Mouse (Mus musculus): Measurements from ENCODE around the gene Braf.
"Not testable (repeated sequence)": the region's sequence is repeated elsewhere in the genome, so short reads cannot be mapped to it uniquely, and the experiment has no call there.

Braf gene

GRCm38 (mm10) chr6:39724866-39725711, at the start of gene Braf:
Gene Braf (minus strand): TSS chr6:39725463.
- DNase-seq (ENCODE audit: low spot score in 2 of 2): peak; percentile 81 to 87

DNA sequence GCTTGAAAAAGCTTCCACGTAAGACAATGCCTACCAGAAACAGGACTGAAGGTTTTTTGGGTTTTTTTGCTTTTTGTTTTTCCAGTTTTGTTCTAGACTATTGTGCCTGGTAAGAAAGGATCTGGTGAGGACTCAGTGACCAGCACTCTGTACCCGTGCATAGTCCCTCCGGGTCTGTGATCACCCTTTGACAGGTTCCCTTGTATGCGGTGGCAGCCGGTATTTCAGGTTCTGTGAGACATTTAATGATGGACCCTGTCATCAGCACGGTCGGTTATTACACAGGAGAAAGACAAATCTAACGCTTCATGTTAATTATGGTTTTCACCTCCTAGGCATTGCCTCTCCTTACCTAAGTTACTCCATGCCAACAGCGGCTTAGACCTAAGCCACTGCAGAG, 49.8 kb upstream of the Braf start:
- no peak for DNase-seq (ENCODE audit: low spot score in 2 of 2)

DNA sequence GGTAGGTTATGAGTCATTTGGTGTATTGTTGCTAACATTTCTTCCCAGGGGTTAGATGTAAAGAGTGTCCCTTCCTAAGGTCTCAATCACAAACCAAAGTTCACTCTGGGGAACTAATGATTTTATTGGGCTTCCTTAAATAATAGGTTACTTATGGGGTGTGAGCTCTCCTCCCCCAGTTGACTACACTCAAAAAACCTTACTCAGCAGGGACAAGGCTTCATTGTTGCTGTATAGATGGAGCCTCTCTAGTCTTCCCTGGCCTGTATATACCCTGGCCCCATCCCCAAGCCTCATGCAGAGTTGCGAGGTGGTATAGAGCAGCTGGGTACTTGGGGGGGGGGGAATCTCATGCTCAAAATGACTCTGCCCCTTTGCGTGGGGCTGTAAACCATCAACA, 32.0 kb upstream of the Braf start:
- DNase-seq (ENCODE audit: low spot score in 2 of 2): no peak

DNA sequence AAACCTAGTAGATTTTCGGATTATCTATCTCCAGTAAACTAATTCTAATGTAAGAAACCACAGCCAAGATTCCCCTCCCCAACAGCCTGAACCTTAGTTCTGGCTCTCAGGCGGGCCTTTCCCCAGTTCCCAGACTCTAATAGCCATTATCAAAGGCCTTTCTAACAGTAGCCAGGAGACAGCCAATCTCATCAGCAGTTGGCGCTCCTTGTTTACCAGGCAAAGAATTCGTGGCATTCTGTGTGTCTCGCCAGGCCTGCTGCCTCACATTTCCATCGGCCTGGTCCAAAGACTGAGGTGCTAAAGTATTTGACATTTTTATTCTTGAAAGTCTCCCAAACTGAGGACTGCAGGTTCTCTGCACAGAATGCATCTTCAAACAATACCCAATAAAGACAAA, 24.6 kb upstream of the Braf start:
- DNase-seq (ENCODE audit: low spot score in 2 of 2): no peak

GRCm38 (mm10) chr6:39747094-39747493, 21.8 kb upstream of the Braf start:
- DNase-seq (ENCODE audit: low spot score in 2 of 2): no peak

DNA sequence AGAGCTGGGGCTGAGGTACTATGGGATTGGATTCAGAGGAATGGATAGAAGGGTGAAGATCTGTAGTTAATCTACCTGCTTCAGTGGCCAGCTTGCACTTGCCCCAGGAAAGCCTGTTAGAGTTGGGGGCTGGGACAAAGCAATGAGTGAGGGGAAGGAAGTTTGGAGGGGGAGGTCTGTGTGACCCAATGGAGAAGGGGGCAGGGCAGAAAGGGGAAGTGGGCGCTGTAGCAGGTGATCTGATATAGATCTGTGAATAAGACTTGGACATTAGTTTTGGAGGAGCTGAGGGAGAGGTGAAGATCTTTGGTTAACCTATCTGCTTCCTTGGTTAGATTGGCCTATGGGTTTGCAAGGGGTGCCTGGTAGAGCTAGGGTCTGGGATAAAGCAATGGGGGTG, 20.2 kb upstream of the Braf start:
- no peak for DNase-seq (ENCODE audit: low spot score in 2 of 2)

DNA sequence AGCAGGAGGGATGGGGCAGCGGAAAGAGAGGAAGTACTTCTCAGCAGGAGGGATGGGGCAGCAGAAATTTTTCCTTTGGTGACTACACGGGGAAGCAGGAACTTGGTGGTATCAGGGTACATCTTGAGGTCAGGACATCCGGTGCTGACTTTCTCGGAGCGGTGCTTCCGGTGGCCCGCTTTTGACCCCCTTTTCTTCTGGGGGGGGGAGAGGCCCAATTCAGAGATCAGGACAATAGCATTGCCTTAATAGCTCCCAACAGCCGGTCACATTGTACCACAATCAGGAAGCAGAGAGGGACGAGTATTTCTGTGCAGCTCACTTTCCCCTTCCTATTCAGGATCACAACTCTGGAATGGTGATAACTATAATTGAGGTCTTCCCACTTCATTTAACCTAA, 14.4 kb upstream of the Braf start:
- DNase-seq (ENCODE audit: low spot score in 2 of 2): not testable (repeated sequence)

DNA sequence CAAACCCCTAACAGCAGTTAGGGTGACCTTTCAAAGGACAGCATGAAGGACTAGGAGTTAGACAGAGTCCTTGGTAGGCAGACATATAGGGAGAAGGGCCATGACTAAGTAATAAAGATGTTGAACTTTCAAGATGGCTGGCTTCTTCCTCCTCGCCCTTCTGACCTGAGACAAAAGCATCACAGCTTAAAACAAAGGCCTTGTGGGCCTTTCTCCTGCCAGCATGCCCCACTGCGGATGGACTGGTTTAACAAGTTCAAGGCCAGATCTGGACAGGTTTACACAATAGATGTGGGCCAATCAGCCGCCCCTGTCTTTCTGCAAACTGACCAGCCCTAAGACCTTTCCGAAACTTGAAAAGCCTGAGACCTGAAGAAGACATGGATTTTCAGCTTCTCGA, 2.8 kb upstream of the Braf start:
- DNase-seq (ENCODE audit: low spot score in 2 of 2): no peak

GRCm38 (mm10) chr6:39726149-39726548, 886 bp upstream of the Braf start:
- no peak for DNase-seq (ENCODE audit: low spot score in 2 of 2)

- DNase-seq (ENCODE audit: low spot score in 2 of 2): no peak
These were observed 759 bp downstream of the Braf start for GRCm38 (mm10) chr6:39724542-39724865.

DNA sequence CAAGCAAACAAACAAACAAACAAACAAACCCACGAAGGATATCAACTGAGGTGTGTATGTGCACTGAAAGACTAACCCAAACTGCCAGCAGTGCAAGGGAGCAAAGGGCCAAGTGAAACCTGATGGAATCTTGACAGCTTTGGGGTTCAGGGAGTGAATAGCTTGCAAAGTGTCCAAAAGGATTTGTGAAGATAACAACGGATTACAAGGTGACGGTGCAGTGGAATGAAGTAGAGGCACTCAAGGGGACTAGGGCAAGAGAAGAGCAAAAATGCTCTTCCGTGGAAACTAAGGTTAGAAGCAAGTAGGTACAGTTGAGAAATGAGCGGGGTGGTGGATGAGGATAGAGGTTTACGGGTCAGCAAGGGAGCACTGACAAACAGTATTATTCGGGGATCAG, 1.2 kb downstream of the Braf start:
- no peak for DNase-seq (ENCODE audit: low spot score in 2 of 2)

DNA sequence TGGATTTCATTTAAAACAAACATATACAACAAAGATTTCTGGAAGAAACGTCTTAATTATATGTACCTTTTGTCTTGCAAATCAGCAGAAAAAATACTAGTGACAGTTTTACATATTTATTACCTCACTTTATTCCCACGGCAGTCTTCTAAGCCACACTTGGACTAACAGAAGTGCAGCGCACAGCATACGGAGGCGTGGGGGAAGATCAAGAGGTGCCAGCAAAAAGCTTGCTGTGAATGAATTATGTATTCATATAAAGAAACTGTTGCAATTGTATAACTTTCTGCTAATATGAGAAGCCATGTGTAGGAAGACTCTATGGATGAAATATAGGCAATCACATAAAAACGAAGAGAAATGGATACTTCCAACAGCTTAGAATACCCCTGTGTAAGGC, 6.7 kb downstream of the Braf start:
- DNase-seq (ENCODE audit: low spot score in 2 of 2): peak in 1 of 2 experiments; percentile 25

GRCm38 (mm10) chr6:39717049-39717448, 8.2 kb downstream of the Braf start:
- DNase-seq (ENCODE audit: low spot score in 2 of 2): no peak

GRCm38 (mm10) chr6:39714341-39714740, 10.9 kb downstream of the Braf start:
- no peak for DNase-seq (ENCODE audit: low spot score in 2 of 2)

DNA sequence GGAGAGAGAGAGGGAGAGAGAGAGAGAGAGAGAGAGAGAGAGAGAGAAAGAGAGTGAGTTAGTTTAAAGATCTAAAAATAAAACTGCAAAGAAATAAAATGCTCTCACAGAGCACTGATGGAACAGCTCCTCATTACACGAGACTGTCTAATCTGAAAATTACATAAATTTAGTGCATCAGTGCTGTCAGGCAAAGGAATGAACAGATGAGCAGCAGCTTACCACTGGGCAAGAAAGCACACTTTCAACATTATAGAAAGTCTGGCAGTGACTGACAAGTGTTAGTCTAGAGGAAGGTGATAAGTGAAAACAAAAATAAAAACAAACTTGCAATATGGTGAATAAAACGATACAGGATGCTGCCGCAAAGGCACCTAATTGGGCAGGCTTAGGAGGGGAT, 11.9 kb downstream of the Braf start:
- DNase-seq (ENCODE audit: low spot score in 2 of 2): no peak

- no peak for DNase-seq (ENCODE audit: low spot score in 2 of 2)
These were observed 19.6 kb downstream of the Braf start for GRCm38 (mm10) chr6:39705625-39706024.

GRCm38 (mm10) chr6:39693126-39693525, 32.1 kb downstream of the Braf start:
- no peak for DNase-seq (ENCODE audit: low spot score in 2 of 2)

GRCm38 (mm10) chr6:39686839-39687238, 38.4 kb downstream of the Braf start:
- DNase-seq (ENCODE audit: low spot score in 2 of 2): not testable (repeated sequence)

DNA sequence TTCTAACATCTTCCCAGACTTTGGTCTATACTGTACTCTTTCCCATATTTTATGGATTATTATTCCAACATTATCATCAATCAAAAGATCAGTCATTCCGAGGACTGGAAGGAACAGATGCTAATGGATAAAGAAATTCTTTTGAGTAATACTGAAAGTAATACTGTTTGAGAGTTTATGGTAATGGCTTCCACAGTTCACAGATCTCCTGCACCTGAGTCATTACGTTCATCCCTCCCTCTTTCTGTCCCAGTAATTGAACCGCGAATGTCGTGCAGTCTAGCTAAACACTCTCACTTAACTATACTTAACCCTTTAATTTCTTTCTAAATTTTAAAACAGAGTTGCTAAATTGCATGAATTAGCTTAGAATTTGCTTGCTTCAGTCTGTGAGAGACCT, 43.5 kb downstream of the Braf start:
- DNase-seq (ENCODE audit: low spot score in 2 of 2): no peak

DNA sequence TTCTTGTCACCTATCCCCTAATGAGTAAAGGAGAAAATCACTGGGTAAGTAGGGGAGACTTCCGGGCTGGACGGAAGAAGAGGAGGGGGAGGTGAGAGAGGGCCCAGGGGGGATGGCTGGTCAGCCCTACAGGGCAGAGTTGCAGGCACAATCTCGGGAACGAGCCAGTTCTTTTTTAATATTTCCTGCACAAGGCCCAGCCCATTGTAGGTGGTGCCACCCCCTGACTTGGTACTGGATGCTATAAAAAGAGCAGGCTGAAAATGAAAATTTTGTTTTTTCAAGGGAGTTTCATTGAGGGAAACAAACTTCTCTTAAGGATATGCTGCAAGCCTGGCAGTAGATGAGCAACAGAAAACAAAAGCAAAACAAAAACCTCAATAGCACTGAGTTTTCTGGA, 44.7 kb downstream of the Braf start:
- peak in 1 of 2 experiments; percentile 2 for DNase-seq (ENCODE audit: low spot score in 2 of 2)

GRCm38 (mm10) chr6:39678241-39678640, 47.0 kb downstream of the Braf start:
- DNase-seq (ENCODE audit: low spot score in 2 of 2): no peak

- DNase-seq (ENCODE audit: low spot score in 2 of 2): peak; percentile 40 to 77
These were observed 50.2 kb downstream of the Braf start for GRCm38 (mm10) chr6:39675081-39675480.

DNA sequence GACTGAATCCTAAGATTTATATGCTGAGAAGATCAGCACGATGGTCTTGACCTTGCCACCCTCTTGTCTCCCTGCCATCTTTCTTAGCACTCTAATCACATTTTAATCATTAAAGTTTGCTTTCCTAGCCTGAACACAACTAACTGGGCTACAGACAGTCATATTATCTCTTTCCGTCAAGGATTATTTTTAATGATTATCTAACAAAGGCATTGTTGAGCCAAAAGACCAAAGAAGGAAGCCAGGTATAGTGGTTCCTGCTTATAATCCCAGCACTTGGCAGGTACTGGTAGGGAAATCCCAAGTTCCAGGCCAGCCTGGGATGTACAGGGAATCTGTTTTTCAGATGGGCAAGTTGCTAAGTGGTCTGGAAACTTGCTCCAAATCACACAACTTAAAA, 114.0 kb downstream of the Braf start:
- DNase-seq (ENCODE audit: low spot score in 2 of 2): no peak

DNA sequence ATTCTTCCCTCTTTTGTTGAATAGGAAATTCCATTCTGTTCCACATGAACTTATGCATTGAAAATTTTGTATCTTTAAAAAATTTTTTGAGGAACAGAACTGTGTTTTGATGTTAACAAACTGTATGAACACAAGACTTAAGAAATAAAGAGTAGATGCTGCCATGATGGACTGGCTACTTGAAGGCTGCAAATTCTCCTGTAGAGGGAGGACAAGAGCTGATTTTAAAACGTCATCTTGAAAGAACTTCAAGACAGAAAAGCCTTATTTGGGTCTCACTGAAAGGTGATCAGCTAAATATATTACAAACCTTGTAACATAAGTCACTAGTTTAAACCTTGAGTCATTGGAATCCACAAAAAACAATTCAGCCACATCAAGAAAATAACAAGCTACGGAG, 115.1 kb downstream of the Braf start:
- DNase-seq (ENCODE audit: low spot score in 2 of 2): no peak

Measured in right cerebral cortex, postnatal 36 days (tissue).